Mouse (Mus musculus): ENCODE measurements at regions not wholly inside any gene's neighbourhood (a gene's known extent, or its start where the extent isn't known, plus 50 kb on each side); places are given as distances from the start of the nearest gene placed in this dataset.

- intact Hi-C loops (cut with DNase I), result loop anchor here (5.0 kb wide), 1 partner anchor 422 kb away; no protein-coding TSS in a partner anchor
- DNase-seq (ENCODE audit: low spot score in 2 of 2), result no peak
Observed at GRCm38 (mm10) chr6:41135160-41135559, 99.9 kb upstream of the 2210010C04Rik start.

- intact Hi-C loops (cut with DNase I), result no loop called here
- no peak for DNase-seq (ENCODE audit: low spot score in 2 of 2)
Observed at GRCm38 (mm10) chr6:41129906-41130305, 94.6 kb upstream of the 2210010C04Rik start.

- no peak for DNase-seq (ENCODE audit: low spot score in 2 of 2)
- intact Hi-C loops (cut with DNase I), result no loop called here
Observed at GRCm38 (mm10) chr6:41127816-41128215, 92.5 kb upstream of the 2210010C04Rik start.

GRCm38 (mm10) chr6:41126855-41127254 lies 91.5 kb upstream of the 2210010C04Rik start:
- DNase-seq (ENCODE audit: low spot score in 2 of 2), result no peak
- intact Hi-C loops (cut with DNase I), result no loop called here

- DNase-seq (ENCODE audit: low spot score in 2 of 2), result no peak
- intact Hi-C loops (cut with DNase I), result no loop called here
Observed at GRCm38 (mm10) chr6:41121641-41122040, 86.3 kb upstream of the 2210010C04Rik start.

GRCm38 (mm10) chr6:41119176-41119575 lies 83.9 kb upstream of the 2210010C04Rik start:
- DNase-seq (ENCODE audit: low spot score in 2 of 2), result no peak
- intact Hi-C loops (cut with DNase I), result no loop called here

GRCm38 (mm10) chr6:41118201-41118976 lies 83.1 kb upstream of the 2210010C04Rik start:
- peak; percentile 56 to 58 for DNase-seq (ENCODE audit: low spot score in 2 of 2)
- intact Hi-C loops (cut with DNase I), result no loop called here

GRCm38 (mm10) chr6:41113943-41114342 lies 78.6 kb upstream of the 2210010C04Rik start:
- DNase-seq (ENCODE audit: low spot score in 2 of 2), result no peak

GRCm38 (mm10) chr6:41112861-41113610 lies 77.7 kb upstream of the 2210010C04Rik start:
- peak; percentile 46 to 55 for DNase-seq (ENCODE audit: low spot score in 2 of 2)
- intact Hi-C loops (cut with DNase I), result no loop called here

More at GRCm38 (mm10) chr6:41113943-41114342, 78.6 kb upstream of the 2210010C04Rik start:
- intact Hi-C loops (cut with DNase I), result no loop called here

GRCm38 (mm10) chr6:41111829-41112228 lies 76.5 kb upstream of the 2210010C04Rik start:
- intact Hi-C loops (cut with DNase I), result no loop called here

GRCm38 (mm10) chr6:41108897-41109296 lies 73.6 kb upstream of the 2210010C04Rik start:
- intact Hi-C loops (cut with DNase I), result no loop called here

More at GRCm38 (mm10) chr6:41111829-41112228, 76.5 kb upstream of the 2210010C04Rik start:
- no peak for DNase-seq (ENCODE audit: low spot score in 2 of 2)

GRCm38 (mm10) chr6:41103689-41104400 lies 68.5 kb upstream of the 2210010C04Rik start:
- intact Hi-C loops (cut with DNase I), result no loop called here
- peak; percentile 21 to 33 for DNase-seq (ENCODE audit: low spot score in 2 of 2)

More at GRCm38 (mm10) chr6:41108897-41109296, 73.6 kb upstream of the 2210010C04Rik start:
- no peak for DNase-seq (ENCODE audit: low spot score in 2 of 2)

GRCm38 (mm10) chr6:41101997-41102396 lies 66.7 kb upstream of the 2210010C04Rik start:
- intact Hi-C loops (cut with DNase I), result no loop called here

GRCm38 (mm10) chr6:41100258-41100657 lies 64.9 kb upstream of the 2210010C04Rik start:
- intact Hi-C loops (cut with DNase I), result no loop called here

More at GRCm38 (mm10) chr6:41101997-41102396, 66.7 kb upstream of the 2210010C04Rik start:
- no peak for DNase-seq (ENCODE audit: low spot score in 2 of 2)

GRCm38 (mm10) chr6:41091177-41091829 lies 56.0 kb upstream of the 2210010C04Rik start:
- peak; percentile 20 to 31 for DNase-seq (ENCODE audit: low spot score in 2 of 2)
- intact Hi-C loops (cut with DNase I), result no loop called here

More at GRCm38 (mm10) chr6:41100258-41100657, 64.9 kb upstream of the 2210010C04Rik start:
- DNase-seq (ENCODE audit: low spot score in 2 of 2), result no peak
